Mouse (Mus musculus) kidney, adult 2 months (tissue): ENCODE data around the gene Sfxn3. TPM values are rescaled to one million over a fixed set of nuclear protein-coding genes. Genes with fewer than 3 reads are reported as not detected.
A peak's percentile ranks its signal among the peaks of the same experiment; 100 is the strongest.

Source experiments
- DNase-seq: peaks from one replicate; pipeline ENCODE4 v3.0.0; 2021
- H3K27ac ChIP-seq: fragments of 200-500 bp; 2 replicates; pipeline ENCODE4 v1.5.1; 2012; ENCODE audit warnings: low read depth, low read length, control low read depth, inconsistent platforms; ENCODE audit not compliant: insufficient read depth
- H3K27me3 ChIP-seq: fragments of 200-500 bp; replicated peaks from 2 replicates; pipeline ENCODE4 v1.6.1; 2012; ENCODE audit warnings: mild to moderate bottlenecking, moderate library complexity, low read length, inconsistent platforms; ENCODE audit not compliant: control insufficient read depth, insufficient read depth
- H3K36me3 ChIP-seq: fragments of 200-500 bp; 2 replicates; pipeline ENCODE4 v1.6.1; 2012; ENCODE audit warnings: mild to moderate bottlenecking, moderate library complexity, low read length, inconsistent platforms; ENCODE audit not compliant: control insufficient read depth, insufficient read depth
- H3K4me1 ChIP-seq: fragments of 200-500 bp; 2 replicates; pipeline ENCODE4 v1.6.1; 2011; ENCODE audit warnings: low read length; ENCODE audit not compliant: control insufficient read depth, insufficient read depth
- H3K4me3 ChIP-seq: fragments of 200-500 bp; 2 replicates; pipeline ENCODE4 v1.5.1; 2011; ENCODE audit warnings: mild to moderate bottlenecking, low read depth, low read length, control low read depth; ENCODE audit not compliant: insufficient read depth
- CTCF ChIP-seq: fragments of 200-500 bp; conservative IDR thresholded peaks from 2 replicates; pipeline ENCODE4 v1.5.1; 2011; ENCODE audit warnings: low read depth, mild to moderate bottlenecking, control low read depth, low read length, moderate library complexity, mixed read lengths; ENCODE audit not compliant: insufficient read depth, insufficient read length
- POLR2A ChIP-seq: fragments of 200-500 bp; IDR thresholded peaks from one replicate; pipeline ENCODE4 v1.6.1; 2011; ENCODE audit warnings: low read depth, low read length, control low read depth
- WGBS: fragments of 180-500 bp; shearing (Covaris S2); methylation state at CpG from one replicate; pipeline ENCODE4 v1.1.7; 2018; 5-methylcytosine and 5-hydroxymethylcytosine counted together
- polyA plus RNA-seq: library from polyadenylated mRNA; depleted of rRNA; stranded (reverse); fragments of >200 nt; gene quantifications from 2 replicates; pipeline ENCODE4 v1.2.3, GENCODE M21; 2012

The Sfxn3 gene
- polyA plus RNA-seq, 1 experiment: 20.8 TPM

DNA sequence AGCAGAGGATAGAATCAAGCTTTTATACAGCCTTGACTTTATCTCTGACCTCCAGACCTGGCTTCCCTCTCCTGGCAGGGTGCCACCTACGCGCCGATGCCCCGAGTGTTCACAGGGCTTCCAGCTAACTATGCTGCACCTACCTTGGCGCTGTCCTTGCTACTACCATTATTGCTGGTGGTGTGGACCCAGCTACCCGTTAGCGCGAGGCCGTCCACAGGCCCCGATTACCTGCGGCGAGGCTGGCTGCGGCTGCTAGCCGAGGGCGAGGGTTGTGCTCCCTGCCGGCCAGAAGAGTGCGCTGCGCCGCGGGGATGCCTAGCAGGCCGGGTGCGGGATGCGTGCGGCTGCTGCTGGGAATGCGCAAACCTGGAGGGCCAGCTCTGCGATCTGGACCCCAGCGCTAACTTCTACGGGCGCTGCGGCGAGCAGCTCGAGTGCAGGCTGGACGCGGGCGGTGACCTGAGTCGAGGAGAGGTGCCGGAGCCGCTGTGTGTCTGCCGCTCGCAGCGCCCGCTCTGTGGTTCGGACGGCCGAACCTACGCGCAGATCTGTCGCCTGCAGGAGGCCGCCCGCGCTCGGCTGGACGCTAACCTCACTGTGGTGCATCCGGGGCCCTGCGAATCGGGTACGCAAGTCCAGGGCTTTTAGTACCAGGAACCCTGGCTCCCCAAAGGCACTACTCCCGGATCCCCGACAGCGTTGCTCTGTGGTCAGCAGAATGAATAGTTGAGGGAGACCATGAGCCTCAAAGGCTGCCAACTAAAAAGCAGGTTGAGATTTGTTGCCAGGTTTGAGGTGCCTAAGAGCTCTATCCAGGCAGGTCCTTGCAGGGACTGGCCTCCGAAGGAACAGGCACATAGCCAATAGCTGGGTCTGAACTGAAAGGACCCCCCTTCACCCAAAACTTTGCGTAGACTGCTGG is 29.5 kb downstream of the Sfxn3 start:
- peak; percentile 68 for DNase-seq
- H3K4me1 ChIP-seq: no peaks in the 10 kb centered on the region
- H3K36me3 ChIP-seq: no peaks in the 10 kb centered on the region
- peak overlapping the region; percentile 38 for H3K4me3 ChIP-seq
- whole genome bisulfite sequencing: 3% methylated on average over 62 of the region's 62 CpGs
- TF ChIP-seq POLR2A (no peak), CTCF (peak; percentile 47)
- no peak overlapping the region for H3K27ac ChIP-seq
- H3K27me3 ChIP-seq: no peaks in the 10 kb centered on the region

DNA sequence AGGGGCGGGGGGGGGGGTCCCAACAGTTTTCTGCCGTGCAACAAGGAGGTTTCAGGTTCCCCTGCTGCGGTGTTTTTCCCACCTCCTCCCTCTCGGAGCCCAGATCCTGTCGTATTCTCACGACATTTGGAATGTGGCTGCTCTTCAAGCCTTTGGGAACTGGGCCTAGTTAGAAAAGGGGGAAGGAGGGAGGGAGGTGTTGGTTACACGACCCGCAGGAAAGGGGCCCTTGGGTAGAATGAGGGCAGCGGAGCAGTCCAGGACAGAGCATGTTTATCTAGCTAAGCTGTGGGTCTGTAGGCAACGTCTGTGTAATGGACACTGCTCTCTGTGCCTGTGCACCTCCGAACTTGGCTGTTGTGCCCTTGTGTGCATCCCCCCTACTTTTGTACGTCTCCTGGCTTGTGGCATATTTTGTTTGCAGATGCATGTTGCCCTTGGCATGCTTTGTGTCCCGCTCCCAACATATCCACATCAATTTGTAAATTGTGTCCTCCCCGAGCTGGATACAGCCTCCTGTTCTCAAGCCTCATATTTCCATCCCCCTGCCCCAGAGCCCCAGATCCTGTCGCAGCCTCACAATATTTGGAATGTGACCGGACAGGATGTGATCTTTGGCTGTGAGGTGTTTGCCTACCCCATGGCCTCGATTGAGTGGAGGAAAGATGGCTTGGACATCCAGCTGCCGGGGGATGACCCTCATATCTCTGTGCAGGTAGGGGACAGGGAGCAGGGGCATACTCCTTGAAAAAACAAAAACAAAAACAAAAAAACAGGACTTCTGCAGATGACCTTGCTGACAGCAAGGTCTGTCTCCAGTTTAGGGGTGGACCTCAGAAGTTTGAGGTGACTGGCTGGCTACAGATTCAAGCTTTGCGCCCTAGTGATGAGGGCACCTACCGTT is 30.7 kb downstream of the Sfxn3 start:
- Histone ChIP-seq H3K4me3 (no peak overlapping the region), H3K27me3 (no peaks in the 10 kb centered on the region), H3K4me1 (no peaks in the 10 kb centered on the region), H3K36me3 (no peaks in the 10 kb centered on the region), H3K27ac (no peak overlapping the region)
- WGBS: 37% methylated on average over 20 of the region's 20 CpGs
- DNase-seq: no peak
- no peak for TF ChIP-seq CTCF
- TF ChIP-seq POLR2A: no peak

DNA sequence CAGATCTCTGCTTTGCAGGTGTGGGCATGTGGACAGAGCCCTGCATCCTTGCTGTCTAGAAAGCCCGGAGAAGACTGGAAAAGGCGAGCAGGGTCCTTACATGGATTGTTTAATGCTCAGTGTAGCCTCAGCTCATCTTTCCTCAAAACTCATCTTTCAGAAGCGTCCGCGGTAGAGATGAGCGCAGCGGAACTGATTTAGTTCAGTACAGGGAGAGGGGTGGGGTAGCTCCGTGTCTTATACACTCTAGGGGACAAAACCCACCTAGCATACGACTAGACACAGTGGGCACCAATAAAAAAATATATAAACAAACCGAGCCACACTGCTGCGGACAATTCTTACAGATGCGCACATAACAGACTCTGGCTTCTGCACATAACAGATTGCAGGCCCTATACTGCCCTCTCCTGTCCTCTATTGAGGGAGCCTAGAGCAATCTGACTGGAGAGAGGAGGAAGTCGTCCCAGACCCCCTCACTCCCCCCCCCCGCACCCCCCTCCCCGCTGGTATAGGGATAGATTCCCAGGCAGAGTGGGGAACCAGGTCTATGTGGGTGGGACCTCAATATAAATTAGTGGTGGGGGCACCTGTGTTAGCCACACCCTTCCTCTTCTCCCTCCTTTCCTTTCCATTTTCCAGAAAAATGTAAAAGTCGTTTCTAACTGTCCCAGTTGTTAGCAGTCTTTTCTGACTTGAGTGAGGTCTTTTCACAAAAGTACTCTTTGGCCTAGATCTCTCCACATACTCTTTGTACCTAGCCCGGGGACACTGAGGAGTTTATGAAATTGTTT is 31.9 kb downstream of the Sfxn3 start:
- TF ChIP-seq POLR2A: no peak
- 0 out of 2 replicates have a peak, but pooled peaks have one; percentile 23 for TF ChIP-seq CTCF
- no peak for DNase-seq
- no peak overlapping the region for H3K27ac ChIP-seq
- no peaks in the 10 kb centered on the region for H3K27me3 ChIP-seq
- 16% methylated on average over 17 of the region's 17 CpGs for WGBS
- no peaks in the 10 kb centered on the region for H3K36me3 ChIP-seq
- no peaks in the 10 kb centered on the region for H3K4me1 ChIP-seq
- H3K4me3 ChIP-seq: peak overlapping the region; percentile 28; the same call in 1 of the 2 replicates

DNA sequence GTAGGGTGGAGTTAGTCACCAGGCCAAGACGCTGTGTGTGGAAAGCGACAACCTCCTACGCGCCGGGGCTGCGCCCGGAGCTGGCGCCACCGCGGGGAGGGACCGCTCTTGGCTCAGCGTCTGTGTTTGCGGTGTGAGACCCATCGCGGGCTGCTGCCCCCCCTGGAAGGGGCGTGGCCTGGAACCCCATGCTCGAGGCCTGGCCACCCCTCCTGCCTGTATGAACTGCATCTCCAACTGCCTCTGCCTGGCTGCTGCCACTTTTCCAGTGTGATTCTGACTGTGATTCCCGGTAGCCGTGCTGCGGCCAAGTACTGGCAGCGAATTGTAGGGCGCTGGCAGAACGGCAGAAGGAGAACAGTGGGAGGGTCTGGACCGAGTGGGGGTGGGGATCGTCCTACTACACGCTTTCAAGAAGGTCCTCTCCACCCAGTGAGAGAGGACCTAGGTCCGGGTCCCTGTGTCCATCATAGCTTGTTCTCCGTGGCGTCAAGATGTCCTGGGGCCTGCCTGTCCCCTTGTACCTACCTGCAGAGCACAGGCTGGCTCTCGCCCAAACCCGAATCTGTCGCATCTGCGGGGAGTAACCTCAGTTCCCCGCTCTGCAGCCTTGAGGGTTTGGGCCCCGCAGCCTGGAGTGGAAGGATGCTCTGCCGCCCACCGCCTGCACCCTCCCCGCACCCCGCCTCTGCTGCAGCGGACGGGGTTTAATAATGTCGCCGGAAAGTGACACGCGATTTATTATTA is 32.6 kb downstream of the Sfxn3 start:
- Histone ChIP-seq H3K27me3 (no peaks in the 10 kb centered on the region), H3K27ac (no peak overlapping the region), H3K36me3 (no peaks in the 10 kb centered on the region), H3K4me3 (peak overlapping the region; percentile 28; the same call in 1 of the 2 replicates), H3K4me1 (no peaks in the 10 kb centered on the region)
- TF ChIP-seq POLR2A (no peak), CTCF (no peak)
- DNase-seq: peak; percentile 65
- 2% methylated on average over 45 of the region's 45 CpGs for WGBS

DNA sequence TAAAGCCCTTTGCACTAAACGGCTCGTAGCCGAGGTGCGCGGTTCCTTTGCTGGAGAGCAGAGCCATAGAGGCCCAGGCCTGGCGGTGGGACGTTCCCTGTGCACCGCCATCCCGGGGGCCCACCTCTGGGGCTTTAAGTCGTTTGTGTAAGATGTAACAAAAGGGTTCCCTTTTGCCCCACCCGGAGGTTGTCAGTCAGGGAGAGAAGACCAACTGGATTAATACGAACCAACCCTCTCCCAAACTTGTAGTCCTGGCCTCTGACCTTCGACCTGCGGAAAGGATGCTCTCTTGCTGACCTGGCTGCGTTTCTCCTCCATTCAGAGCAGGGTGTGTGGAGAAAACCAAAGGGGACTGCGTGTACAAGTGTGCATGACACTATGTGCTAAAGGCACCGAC is 33.4 kb downstream of the Sfxn3 start:
- WGBS: 6% methylated on average over 17 of the region's 17 CpGs
- TF ChIP-seq POLR2A (no peak), CTCF (no peak)
- H3K27me3 ChIP-seq: no peaks in the 10 kb centered on the region
- DNase-seq: no peak
- no peaks in the 10 kb centered on the region for H3K4me1 ChIP-seq
- no peaks in the 10 kb centered on the region for H3K36me3 ChIP-seq
- H3K27ac ChIP-seq: no peak overlapping the region
- H3K4me3 ChIP-seq: no peak overlapping the region

DNA sequence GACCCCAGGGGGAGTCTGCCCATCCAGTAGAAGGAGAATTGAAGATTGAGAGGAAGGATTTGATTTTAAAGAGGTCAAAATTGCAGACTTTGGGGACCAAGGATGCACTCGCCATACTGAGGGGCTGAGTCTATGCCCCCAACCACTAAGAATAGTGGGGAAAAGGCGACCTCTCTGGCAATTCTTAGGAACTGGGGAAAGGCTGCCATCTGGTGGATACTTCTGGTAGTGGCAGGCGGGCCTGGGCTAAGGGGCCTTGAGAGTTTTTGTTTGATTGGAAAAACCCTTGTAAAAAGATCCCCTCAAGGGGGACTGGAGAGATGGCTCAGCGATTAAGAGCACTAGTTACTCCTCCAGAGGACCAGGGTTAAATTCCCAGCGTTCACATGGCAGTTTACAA is 34.0 kb downstream of the Sfxn3 start:
- no peaks in the 10 kb centered on the region for H3K4me1 ChIP-seq
- no peaks in the 10 kb centered on the region for H3K27me3 ChIP-seq

More for the DNA sequence above, 34.0 kb downstream of the Sfxn3 start:
- 4% methylated on average over 5 of the region's 5 CpGs for WGBS
- Histone ChIP-seq H3K27ac (no peak overlapping the region), H3K4me3 (no peak overlapping the region), H3K36me3 (no peaks in the 10 kb centered on the region)
- DNase-seq: peak; percentile 53
- TF ChIP-seq POLR2A (no peak), CTCF (peak; percentile 85)
